Mouse (Mus musculus) MEL (cell line): Measurements from ENCODE around the gene H2-M5. TPM values are rescaled to one million over a fixed set of nuclear protein-coding genes. Genes with fewer than 3 reads are reported as not detected.

ENCODE experiments used
- DNase-seq: peaks from one replicate; pipeline ENCODE4 v3.0.0; 2011; ENCODE audit warnings: low read depth, low spot score
- H3K27ac ChIP-seq: 2 replicates; pipeline ENCODE4 v1.5.1; 2012; ENCODE audit warnings: low read depth, mild to moderate bottlenecking, control low read depth, low read length, moderate library complexity; ENCODE audit not compliant: control insufficient read depth
- H3K27me3 ChIP-seq, 2 experiments: fragments of 150-350 bp in 1 of 2; sonication (generic) in 1 of 2; 2 replicates each; pipeline ENCODE4 v1.6.1; 2012; ENCODE audit warnings: low read length in 2 of 2, mild to moderate bottlenecking in 2 of 2, improper control_type of control experiment in 1 of 2, moderate library complexity in 1 of 2; ENCODE audit not compliant: insufficient read depth in 2 of 2, control insufficient read depth in 1 of 2
- H3K36me3 ChIP-seq, 2 experiments: 2 replicates each; pipeline ENCODE4 v1.6.1; 2012 to 2014; ENCODE audit warnings: low read length in 2 of 2, improper control_type of control experiment in 1 of 2, inconsistent platforms in 1 of 2, mild to moderate bottlenecking in 1 of 2; ENCODE audit not compliant: insufficient read depth in 2 of 2, control insufficient read depth in 1 of 2
- H3K4me1 ChIP-seq, 2 experiments: fragments of 150-350 bp in 1 of 2; sonication (generic) in 1 of 2; 2 replicates each; pipeline ENCODE4 v1.6.1; 2012; ENCODE audit warnings: low read length in 2 of 2, improper control_type of control experiment in 1 of 2, mild to moderate bottlenecking in 1 of 2; ENCODE audit not compliant: insufficient read depth in 2 of 2, control insufficient read depth in 1 of 2
- H3K4me3 ChIP-seq, 2 experiments: fragments of 150-350 bp in 1 of 2; sonication (generic) in 1 of 2; 2 replicates each; pipeline ENCODE4 v1.5.1; 2012; ENCODE audit warnings: low read depth in 2 of 2, low read length in 2 of 2, mild to moderate bottlenecking in 2 of 2, moderate library complexity in 2 of 2, control low read depth in 1 of 2, improper control_type of control experiment in 1 of 2; ENCODE audit not compliant: control insufficient read depth in 1 of 2, insufficient read depth in 1 of 2
- H3K79me2 ChIP-seq: 2 replicates; pipeline ENCODE4 v1.6.1; 2012; ENCODE audit warnings: mild to moderate bottlenecking, low read length, moderate library complexity; ENCODE audit not compliant: control insufficient read depth, poor library complexity, insufficient read depth
- H3K9ac ChIP-seq: 2 replicates; pipeline ENCODE4 v1.6.1; 2012; ENCODE audit warnings: low read depth, mild to moderate bottlenecking, control low read depth, low read length, moderate library complexity; ENCODE audit not compliant: control insufficient read depth, poor library complexity, severe bottlenecking
- H3K9me3 ChIP-seq: fragments of 150-350 bp; sonication (generic); replicated peaks from 2 replicates; pipeline ENCODE4 v1.6.1; 2012; ENCODE audit warnings: mild to moderate bottlenecking, low read length, improper control_type of control experiment, moderate library complexity; ENCODE audit not compliant: insufficient read depth
- CTCF ChIP-seq, 3 experiments: IDR thresholded peaks in 2 of 3; conservative IDR thresholded peaks in 1 of 3; 2 replicates each; pipeline ENCODE4 v1.5.1; 2011 to 2012; ENCODE audit warnings: low read length in 3 of 3, low read depth in 2 of 3, mild to moderate bottlenecking in 2 of 3, improper control_type of control experiment in 1 of 3, inconsistent platforms in 1 of 3, mixed read lengths in 1 of 3, moderate library complexity in 1 of 3; ENCODE audit not compliant: control insufficient read depth in 1 of 3, insufficient read depth in 1 of 3, poor library complexity in 1 of 3, severe bottlenecking in 1 of 3
- ELF1 ChIP-seq: IDR thresholded peaks from 2 replicates; pipeline ENCODE4 v1.6.1; 2014; ENCODE audit warnings: low read depth, mild to moderate bottlenecking, inconsistent platforms, low read length, improper control_type of control experiment, moderate library complexity
- EP300 ChIP-seq, 2 experiments: IDR thresholded peaks; 2 replicates each; pipeline ENCODE4 v1.6.1; 2011; ENCODE audit warnings: improper control_type of control experiment in 2 of 2, low read length in 2 of 2, low read depth in 1 of 2, mild to moderate bottlenecking in 1 of 2
- ETS1 ChIP-seq: IDR thresholded peaks from 2 replicates; pipeline ENCODE4 v1.6.1; 2012; ENCODE audit warnings: low read depth, mild to moderate bottlenecking, inconsistent platforms, low read length, improper control_type of control experiment, moderate library complexity
- JUND ChIP-seq: IDR thresholded peaks from 2 replicates; pipeline ENCODE4 v1.6.1; 2011; ENCODE audit warnings: low read depth, mild to moderate bottlenecking, improper control_type of control experiment, low read length
- MAZ ChIP-seq: IDR thresholded peaks from 2 replicates; pipeline ENCODE4 v1.6.1; 2012; ENCODE audit warnings: low read depth, mild to moderate bottlenecking, inconsistent platforms, low read length, improper control_type of control experiment
- MYC ChIP-seq: IDR thresholded peaks from 2 replicates; pipeline ENCODE4 v1.6.1; 2011; ENCODE audit warnings: low read depth, mild to moderate bottlenecking, low read length, improper control_type of control experiment, moderate library complexity
- NELFE ChIP-seq: IDR thresholded peaks from 2 replicates; pipeline ENCODE4 v1.6.1; 2011; ENCODE audit warnings: low read depth, low read length, improper control_type of control experiment
- POLR2AphosphoS2 ChIP-seq: IDR thresholded peaks from 2 replicates; pipeline ENCODE4 v1.6.1; 2011; ENCODE audit warnings: low read length, improper control_type of control experiment
- POLR2AphosphoS5 ChIP-seq: IDR thresholded peaks from 2 replicates; pipeline ENCODE4 v1.6.1; 2012; ENCODE audit warnings: low read depth, borderline replicate concordance, mild to moderate bottlenecking, inconsistent platforms, low read length, moderate library complexity, mixed read lengths
- SMC3 ChIP-seq: IDR thresholded peaks from 2 replicates; pipeline ENCODE4 v1.6.1; 2011; ENCODE audit warnings: low read depth, low read length, improper control_type of control experiment
- UBTF ChIP-seq: IDR thresholded peaks from 2 replicates; pipeline ENCODE4 v1.6.1; 2012; ENCODE audit warnings: low read depth, mild to moderate bottlenecking, inconsistent platforms, low read length, improper control_type of control experiment, moderate library complexity, borderline replicate concordance; ENCODE audit not compliant: insufficient read depth
- USF1 ChIP-seq: IDR thresholded peaks from 2 replicates; pipeline ENCODE4 v1.6.1; 2014; ENCODE audit warnings: low read depth, mild to moderate bottlenecking, inconsistent platforms, low read length, improper control_type of control experiment, moderate library complexity
- ZKSCAN1 ChIP-seq: IDR thresholded peaks from 2 replicates; pipeline ENCODE4 v1.6.1; 2012; ENCODE audit warnings: low read depth, mild to moderate bottlenecking, inconsistent platforms, low read length, improper control_type of control experiment, moderate library complexity
- ZMIZ1 ChIP-seq: IDR thresholded peaks from 2 replicates; pipeline ENCODE4 v1.6.1; 2012; ENCODE audit warnings: low read depth, mild to moderate bottlenecking, inconsistent platforms, low read length, improper control_type of control experiment, moderate library complexity
- ZNF384 ChIP-seq: IDR thresholded peaks from 2 replicates; pipeline ENCODE4 v1.6.1; 2012; ENCODE audit warnings: low read depth, mild to moderate bottlenecking, inconsistent platforms, low read length, improper control_type of control experiment
- polyA plus RNA-seq, 2 experiments: library from polyadenylated mRNA; stranded (reverse) in 1 of 2; unstranded in 1 of 2; fragments of >175 nt in 1 of 2; fragments of >200 nt in 1 of 2; gene quantifications; 2 replicates each; pipeline versions ENCODE4 v1.2.1 to v1.2.4; 2012; ENCODE audit warnings: low replicate concordance in 2 of 2, low read depth in 1 of 2; ENCODE audit not compliant: insufficient read length in 2 of 2, insufficient read depth in 1 of 2, missing spikeins in 1 of 2
- total RNA-seq: library from RNA; depleted of rRNA; stranded (reverse); fragments of 300-350 nt; gene quantifications from 2 replicates; pipeline ENCODE4 v1.2.3, GENCODE M21; 2012

H2-M5 gene
- total and polyA plus RNA-seq, 3 experiments, result not detected

- no peaks in the 10 kb centered on the region for H3K27me3 ChIP-seq
- no peak for DNase-seq
Measured at GRCm38 (mm10) chr17:36947051-36947819, 42.1 kb downstream of the H2-M5 start.

GRCm38 (mm10) chr17:36944121-36944775, 45.1 kb downstream of the H2-M5 start:
- Histone ChIP-seq H3K27ac (no peak overlapping the region), H3K4me1 (no peaks in the 10 kb centered on the region), H3K4me3 (no peak overlapping the region), H3K27me3 (peaks cover 0 to 2% of the 10 kb centered on the region in 2 experiments; a peak in 2 of 4 replicates), H3K79me2 (no peaks in the 10 kb centered on the region), H3K9ac (no peak overlapping the region), H3K36me3 (no peaks in the 10 kb centered on the region), H3K9me3 (no peaks in the 10 kb centered on the region)
- DNase-seq, result no peak
- TF ChIP-seq CTCF (IDR thresholded peaks at IDR 0.05 in 2 of 3, conservative IDR thresholded peaks at IDR 0.05 in 1 of 3; ENCODE audit: control insufficient read depth in 1 of 3, insufficient read depth in 1 of 3, low read depth in 2 of 3, low read length in 3 of 3, poor library complexity in 1 of 3, severe bottlenecking in 1 of 3) (peak; percentile 11 to 23 (median 16); a peak in 3 of 6 replicates), NELFE (no peak)

More at GRCm38 (mm10) chr17:36947051-36947819, 42.1 kb downstream of the H2-M5 start:
- Histone ChIP-seq H3K4me3 (no peak overlapping the region), H3K36me3 (peaks cover 0 to 9% of the 10 kb centered on the region in 2 experiments; a peak in 2 of 4 replicates), H3K27ac (no peak overlapping the region), H3K4me1 (no peaks in the 10 kb centered on the region)
- TF ChIP-seq ZMIZ1 (0 out of 2 replicates have a peak, but pooled peaks have one; percentile 48), USF1 (no peak), POLR2AphosphoS2 (peak; percentile 55; the same call in 1 of the 2 replicates), UBTF (no peak)
- TF ChIP-seq, all 39 proteins: peak for 2
- Histone ChIP-seq H3K9me3 (no peaks in the 10 kb centered on the region), H3K9ac (no peak overlapping the region), H3K79me2 (peaks cover 15% of the 10 kb centered on the region)

GRCm38 (mm10) chr17:36943691-36944090, 45.6 kb downstream of the H2-M5 start:
- Histone ChIP-seq H3K36me3 (no peaks in the 10 kb centered on the region), H3K9me3 (no peaks in the 10 kb centered on the region), H3K4me3 (no peak overlapping the region), H3K9ac (no peak overlapping the region), H3K27me3 (peaks cover 2% of the 10 kb centered on the region in 2 experiments), H3K27ac (no peak overlapping the region)
- no peak for TF ChIP-seq MAZ
- TF ChIP-seq ZNF384, result no peak
- no peak for TF ChIP-seq ETS1
- TF ChIP-seq ZKSCAN1, result no peak
- TF ChIP-seq SMC3, result no peak
- TF ChIP-seq JUND, result no peak
- TF ChIP-seq MYC, result no peak
- TF ChIP-seq EP300 (IDR thresholded peaks at IDR 0.05; ENCODE audit: low read depth in 1 of 2, low read length in 2 of 2), result no peak
- no peak for TF ChIP-seq POLR2AphosphoS5
- TF ChIP-seq ELF1, result no peak
- TF ChIP-seq POLR2AphosphoS2, result no peak
- no peak for TF ChIP-seq UBTF
- TF ChIP-seq, all 39 proteins: peak for 0
- DNase-seq, result no peak
- Histone ChIP-seq H3K79me2 (no peaks in the 10 kb centered on the region), H3K4me1 (no peaks in the 10 kb centered on the region)
